Mouse (Mus musculus) MEL (cell line): ENCODE measurements around the gene St6galnac5. TPM values are rescaled to one million over a fixed set of nuclear protein-coding genes. Genes with fewer than 3 reads are reported as not detected.

Experiments used
- DNase-seq: peaks from one replicate; pipeline ENCODE4 v3.0.0; 2011; ENCODE audit warnings: low read depth, low spot score
- H3K27ac ChIP-seq: 2 replicates; pipeline ENCODE4 v1.5.1; 2012; ENCODE audit warnings: low read depth, mild to moderate bottlenecking, control low read depth, low read length, moderate library complexity; ENCODE audit not compliant: control insufficient read depth
- H3K27me3 ChIP-seq, 2 experiments: fragments of 150-350 bp in 1 of 2; sonication (generic) in 1 of 2; 2 replicates each; pipeline ENCODE4 v1.6.1; 2012; ENCODE audit warnings: low read length in 2 of 2, mild to moderate bottlenecking in 2 of 2, improper control_type of control experiment in 1 of 2, moderate library complexity in 1 of 2; ENCODE audit not compliant: insufficient read depth in 2 of 2, control insufficient read depth in 1 of 2
- H3K36me3 ChIP-seq, 2 experiments: 2 replicates each; pipeline ENCODE4 v1.6.1; 2012 to 2014; ENCODE audit warnings: low read length in 2 of 2, improper control_type of control experiment in 1 of 2, inconsistent platforms in 1 of 2, mild to moderate bottlenecking in 1 of 2; ENCODE audit not compliant: insufficient read depth in 2 of 2, control insufficient read depth in 1 of 2
- H3K4me1 ChIP-seq, 2 experiments: fragments of 150-350 bp in 1 of 2; sonication (generic) in 1 of 2; 2 replicates each; pipeline ENCODE4 v1.6.1; 2012; ENCODE audit warnings: low read length in 2 of 2, improper control_type of control experiment in 1 of 2, mild to moderate bottlenecking in 1 of 2; ENCODE audit not compliant: insufficient read depth in 2 of 2, control insufficient read depth in 1 of 2
- H3K4me3 ChIP-seq, 2 experiments: fragments of 150-350 bp in 1 of 2; sonication (generic) in 1 of 2; 2 replicates each; pipeline ENCODE4 v1.5.1; 2012; ENCODE audit warnings: low read depth in 2 of 2, low read length in 2 of 2, mild to moderate bottlenecking in 2 of 2, moderate library complexity in 2 of 2, control low read depth in 1 of 2, improper control_type of control experiment in 1 of 2; ENCODE audit not compliant: control insufficient read depth in 1 of 2, insufficient read depth in 1 of 2
- H3K79me2 ChIP-seq: 2 replicates; pipeline ENCODE4 v1.6.1; 2012; ENCODE audit warnings: mild to moderate bottlenecking, low read length, moderate library complexity; ENCODE audit not compliant: control insufficient read depth, poor library complexity, insufficient read depth
- H3K9ac ChIP-seq: 2 replicates; pipeline ENCODE4 v1.6.1; 2012; ENCODE audit warnings: low read depth, mild to moderate bottlenecking, control low read depth, low read length, moderate library complexity; ENCODE audit not compliant: control insufficient read depth, poor library complexity, severe bottlenecking
- H3K9me3 ChIP-seq: fragments of 150-350 bp; sonication (generic); replicated peaks from 2 replicates; pipeline ENCODE4 v1.6.1; 2012; ENCODE audit warnings: mild to moderate bottlenecking, low read length, improper control_type of control experiment, moderate library complexity; ENCODE audit not compliant: insufficient read depth
- CHD1 ChIP-seq: IDR thresholded peaks from 2 replicates; pipeline ENCODE4 v1.6.1; 2012; ENCODE audit warnings: low read depth, mild to moderate bottlenecking, inconsistent platforms, low read length, improper control_type of control experiment
- CHD2 ChIP-seq: IDR thresholded peaks from 2 replicates; pipeline ENCODE4 v1.6.1; 2011; ENCODE audit warnings: low read length, improper control_type of control experiment
- CTCF ChIP-seq, 3 experiments: IDR thresholded peaks in 2 of 3; conservative IDR thresholded peaks in 1 of 3; 2 replicates each; pipeline ENCODE4 v1.5.1; 2011 to 2012; ENCODE audit warnings: low read length in 3 of 3, low read depth in 2 of 3, mild to moderate bottlenecking in 2 of 3, improper control_type of control experiment in 1 of 3, inconsistent platforms in 1 of 3, mixed read lengths in 1 of 3, moderate library complexity in 1 of 3; ENCODE audit not compliant: control insufficient read depth in 1 of 3, insufficient read depth in 1 of 3, poor library complexity in 1 of 3, severe bottlenecking in 1 of 3
- E2F4 ChIP-seq: IDR thresholded peaks from 2 replicates; pipeline ENCODE4 v1.6.1; 2011; ENCODE audit warnings: low read depth, low read length, improper control_type of control experiment, borderline replicate concordance
- ELF1 ChIP-seq: IDR thresholded peaks from 2 replicates; pipeline ENCODE4 v1.6.1; 2014; ENCODE audit warnings: low read depth, mild to moderate bottlenecking, inconsistent platforms, low read length, improper control_type of control experiment, moderate library complexity
- EP300 ChIP-seq, 2 experiments: IDR thresholded peaks; 2 replicates each; pipeline ENCODE4 v1.6.1; 2011; ENCODE audit warnings: improper control_type of control experiment in 2 of 2, low read length in 2 of 2, low read depth in 1 of 2, mild to moderate bottlenecking in 1 of 2
- ETS1 ChIP-seq: IDR thresholded peaks from 2 replicates; pipeline ENCODE4 v1.6.1; 2012; ENCODE audit warnings: low read depth, mild to moderate bottlenecking, inconsistent platforms, low read length, improper control_type of control experiment, moderate library complexity
- GATA1 ChIP-seq: IDR thresholded peaks from 2 replicates; pipeline ENCODE4 v1.6.1; 2011; ENCODE audit warnings: low read depth, low read length, improper control_type of control experiment
- JUND ChIP-seq: IDR thresholded peaks from 2 replicates; pipeline ENCODE4 v1.6.1; 2011; ENCODE audit warnings: low read depth, mild to moderate bottlenecking, improper control_type of control experiment, low read length
- MAFK ChIP-seq: IDR thresholded peaks from 2 replicates; pipeline ENCODE4 v1.6.1; 2011; ENCODE audit warnings: low read depth, mild to moderate bottlenecking, low read length, improper control_type of control experiment, borderline replicate concordance
- MAX ChIP-seq: IDR thresholded peaks from 2 replicates; pipeline ENCODE4 v1.6.1; 2011; ENCODE audit warnings: low read length, improper control_type of control experiment
- MAZ ChIP-seq: IDR thresholded peaks from 2 replicates; pipeline ENCODE4 v1.6.1; 2012; ENCODE audit warnings: low read depth, mild to moderate bottlenecking, inconsistent platforms, low read length, improper control_type of control experiment
- MXI1 ChIP-seq: IDR thresholded peaks from 2 replicates; pipeline ENCODE4 v1.6.1; 2011; ENCODE audit warnings: mild to moderate bottlenecking, low read depth, low read length, improper control_type of control experiment
- MYB ChIP-seq: IDR thresholded peaks from 2 replicates; pipeline ENCODE4 v1.6.1; 2011; ENCODE audit warnings: mild to moderate bottlenecking, low read depth, low read length, improper control_type of control experiment
- NELFE ChIP-seq: IDR thresholded peaks from 2 replicates; pipeline ENCODE4 v1.6.1; 2011; ENCODE audit warnings: low read depth, low read length, improper control_type of control experiment
- NRF1 ChIP-seq: IDR thresholded peaks from 2 replicates; pipeline ENCODE4 v1.6.1; 2014; ENCODE audit warnings: low read depth, mild to moderate bottlenecking, inconsistent platforms, low read length, improper control_type of control experiment, moderate library complexity; ENCODE audit not compliant: poor library complexity, insufficient read depth, severe bottlenecking
- POLR2A ChIP-seq, 2 experiments: IDR thresholded peaks; 2 replicates each; pipeline ENCODE4 v1.6.1; 2011 to 2012; ENCODE audit warnings: low read length in 2 of 2, mild to moderate bottlenecking in 2 of 2, control low read depth in 1 of 2, improper control_type of control experiment in 1 of 2, low read depth in 1 of 2, moderate library complexity in 1 of 2; ENCODE audit not compliant: control insufficient read depth in 1 of 2, insufficient read depth in 1 of 2, poor library complexity in 1 of 2
- POLR2AphosphoS2 ChIP-seq: IDR thresholded peaks from 2 replicates; pipeline ENCODE4 v1.6.1; 2011; ENCODE audit warnings: low read length, improper control_type of control experiment
- POLR2AphosphoS5 ChIP-seq: IDR thresholded peaks from 2 replicates; pipeline ENCODE4 v1.6.1; 2012; ENCODE audit warnings: low read depth, borderline replicate concordance, mild to moderate bottlenecking, inconsistent platforms, low read length, moderate library complexity, mixed read lengths
- RAD21 ChIP-seq: IDR thresholded peaks from 2 replicates; pipeline ENCODE4 v1.6.1; 2011; ENCODE audit warnings: mild to moderate bottlenecking, low read depth, low read length, improper control_type of control experiment
- RCOR1 ChIP-seq: IDR thresholded peaks from 2 replicates; pipeline ENCODE4 v1.6.1; 2012; ENCODE audit warnings: low read depth, mild to moderate bottlenecking, inconsistent platforms, low read length, improper control_type of control experiment
- SIN3A ChIP-seq: IDR thresholded peaks from 2 replicates; pipeline ENCODE4 v1.6.1; 2012; ENCODE audit warnings: low read length, improper control_type of control experiment, inconsistent platforms
- TBP ChIP-seq: IDR thresholded peaks from 2 replicates; pipeline ENCODE4 v1.8.0; 2011; ENCODE audit warnings: low read depth, low read length, improper control_type of control experiment
- TCF12 ChIP-seq: IDR thresholded peaks from 2 replicates; pipeline ENCODE4 v1.6.1; 2014; ENCODE audit warnings: low read depth, mild to moderate bottlenecking, inconsistent platforms, low read length, improper control_type of control experiment, moderate library complexity
- UBTF ChIP-seq: IDR thresholded peaks from 2 replicates; pipeline ENCODE4 v1.6.1; 2012; ENCODE audit warnings: low read depth, mild to moderate bottlenecking, inconsistent platforms, low read length, improper control_type of control experiment, moderate library complexity, borderline replicate concordance; ENCODE audit not compliant: insufficient read depth
- USF1 ChIP-seq: IDR thresholded peaks from 2 replicates; pipeline ENCODE4 v1.6.1; 2014; ENCODE audit warnings: low read depth, mild to moderate bottlenecking, inconsistent platforms, low read length, improper control_type of control experiment, moderate library complexity
- USF2 ChIP-seq, 2 experiments: IDR thresholded peaks; 2 replicates each; pipeline ENCODE4 v1.6.1; 2011 to 2012; ENCODE audit warnings: improper control_type of control experiment in 2 of 2, low read length in 2 of 2, borderline replicate concordance in 1 of 2, inconsistent platforms in 1 of 2, low read depth in 1 of 2, mild to moderate bottlenecking in 1 of 2; ENCODE audit not compliant: insufficient read depth in 1 of 2
- ZC3H11A ChIP-seq: IDR thresholded peaks from 2 replicates; pipeline ENCODE4 v1.6.1; 2012; ENCODE audit warnings: low read depth, mild to moderate bottlenecking, inconsistent platforms, low read length, improper control_type of control experiment
- ZKSCAN1 ChIP-seq: IDR thresholded peaks from 2 replicates; pipeline ENCODE4 v1.6.1; 2012; ENCODE audit warnings: low read depth, mild to moderate bottlenecking, inconsistent platforms, low read length, improper control_type of control experiment, moderate library complexity
- ZMIZ1 ChIP-seq: IDR thresholded peaks from 2 replicates; pipeline ENCODE4 v1.6.1; 2012; ENCODE audit warnings: low read depth, mild to moderate bottlenecking, inconsistent platforms, low read length, improper control_type of control experiment, moderate library complexity
- ZNF384 ChIP-seq: IDR thresholded peaks from 2 replicates; pipeline ENCODE4 v1.6.1; 2012; ENCODE audit warnings: low read depth, mild to moderate bottlenecking, inconsistent platforms, low read length, improper control_type of control experiment
- polyA plus RNA-seq, 2 experiments: library from polyadenylated mRNA; stranded (reverse) in 1 of 2; unstranded in 1 of 2; fragments of >175 nt in 1 of 2; fragments of >200 nt in 1 of 2; gene quantifications; 2 replicates each; pipeline versions ENCODE4 v1.2.1 to v1.2.4; 2012; ENCODE audit warnings: low replicate concordance in 2 of 2, low read depth in 1 of 2; ENCODE audit not compliant: insufficient read length in 2 of 2, insufficient read depth in 1 of 2, missing spikeins in 1 of 2
- total RNA-seq: library from RNA; depleted of rRNA; stranded (reverse); fragments of 300-350 nt; gene quantifications from 2 replicates; pipeline ENCODE4 v1.2.3, GENCODE M21; 2012

The St6galnac5 gene
- total and polyA plus RNA-seq, 3 experiments: not detected

- Histone ChIP-seq H3K27me3 (peaks cover 2 to 3% of the 10 kb centered on the region in 2 experiments; a peak in 3 of 4 replicates), H3K9me3 (no peaks in the 10 kb centered on the region), H3K9ac (no peak overlapping the region), H3K4me3 (no peak overlapping the region), H3K36me3 (no peaks in the 10 kb centered on the region), H3K4me1 (no peaks in the 10 kb centered on the region), H3K27ac (no peak overlapping the region), H3K79me2 (no peaks in the 10 kb centered on the region)
- TF ChIP-seq POLR2AphosphoS2 (no peak), NRF1 (no peak), JUND (no peak), USF2 (IDR thresholded peaks at IDR 0.05; ENCODE audit: borderline replicate concordance in 1 of 2, insufficient read depth in 1 of 2, low read depth in 1 of 2, low read length in 2 of 2) (no peak), RCOR1 (no peak), ZMIZ1 (no peak), CTCF (IDR thresholded peaks at IDR 0.05 in 2 of 3, conservative IDR thresholded peaks at IDR 0.05 in 1 of 3; ENCODE audit: control insufficient read depth in 1 of 3, insufficient read depth in 1 of 3, low read depth in 2 of 3, low read length in 3 of 3, poor library complexity in 1 of 3, severe bottlenecking in 1 of 3) (no peak), ZC3H11A (no peak), MAZ (no peak), POLR2AphosphoS5 (no peak), E2F4 (no peak), CHD2 (no peak), ZKSCAN1 (no peak), GATA1 (no peak), RAD21 (no peak), MXI1 (no peak), POLR2A (IDR thresholded peaks at IDR 0.05; ENCODE audit: control insufficient read depth in 1 of 2, insufficient read depth in 1 of 2, low read depth in 1 of 2, low read length in 2 of 2, poor library complexity in 1 of 2) (no peak), CHD1 (no peak), USF1 (no peak)
- DNase-seq: no peak
These were observed 42.0 kb upstream of the St6galnac5 start for GRCm38 (mm10) chr3:153024016-153024415.

GRCm38 (mm10) chr3:153018051-153018450 lies 36.0 kb upstream of the St6galnac5 start:
- Histone ChIP-seq H3K9me3 (no peaks in the 10 kb centered on the region), H3K4me1 (no peaks in the 10 kb centered on the region), H3K27me3 (no peaks in the 10 kb centered on the region; a peak in 3 of 4 replicates), H3K4me3 (no peak overlapping the region), H3K27ac (no peak overlapping the region), H3K79me2 (no peaks in the 10 kb centered on the region), H3K9ac (no peak overlapping the region), H3K36me3 (no peaks in the 10 kb centered on the region)
- DNase-seq: no peak
- TF ChIP-seq TCF12 (no peak), CTCF (IDR thresholded peaks at IDR 0.05 in 2 of 3, conservative IDR thresholded peaks at IDR 0.05 in 1 of 3; ENCODE audit: control insufficient read depth in 1 of 3, insufficient read depth in 1 of 3, low read depth in 2 of 3, low read length in 3 of 3, poor library complexity in 1 of 3, severe bottlenecking in 1 of 3) (no peak), EP300 (IDR thresholded peaks at IDR 0.05; ENCODE audit: low read depth in 1 of 2, low read length in 2 of 2) (no peak), ZNF384 (no peak), NRF1 (no peak), ZKSCAN1 (no peak), UBTF (no peak), MAX (no peak), TBP (no peak), ELF1 (no peak), MYB (no peak), JUND (no peak), USF2 (IDR thresholded peaks at IDR 0.05; ENCODE audit: borderline replicate concordance in 1 of 2, insufficient read depth in 1 of 2, low read depth in 1 of 2, low read length in 2 of 2) (no peak), RCOR1 (no peak), MAFK (no peak), CHD2 (no peak), USF1 (no peak), ETS1 (no peak), NELFE (no peak), SIN3A (no peak)
